Mouse (Mus musculus) cerebellum, adult 8-10 months (tissue): Measurements from ENCODE around the gene Eef1a1.

ENCODE experiments used
- DNase-seq: peaks from one replicate; pipeline ENCODE4 v3.0.0; 2022

Gene Eef1a1

GRCm38 (mm10) chr9:78475383-78475780 is 13.6 kb downstream of the Eef1a1 start:
- no peak for DNase-seq

GRCm38 (mm10) chr9:78474771-78475382 is 14.1 kb downstream of the Eef1a1 start:
- no peak for DNase-seq

DNA sequence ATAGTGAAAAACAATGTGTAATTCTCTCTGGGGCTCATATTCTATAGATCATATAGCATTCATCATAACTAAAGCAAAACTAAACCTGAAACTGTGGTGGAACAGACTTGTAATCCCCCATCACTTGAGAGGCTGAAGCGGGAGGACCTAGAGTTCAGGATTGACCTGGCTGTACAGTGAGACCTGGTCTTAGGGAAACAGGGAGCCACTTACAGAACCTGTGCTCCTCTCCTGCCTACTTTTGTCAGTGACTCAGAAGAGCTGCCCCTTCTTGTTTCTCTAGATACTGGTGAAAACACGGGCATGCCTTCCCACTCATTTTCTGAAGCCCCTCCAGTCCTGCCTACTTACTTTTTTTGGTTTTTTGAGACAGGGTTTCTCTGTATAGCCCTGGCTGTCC is 14.7 kb downstream of the Eef1a1 start:
- DNase-seq = no peak

GRCm38 (mm10) chr9:78473588-78473987 is 15.4 kb downstream of the Eef1a1 start:
- DNase-seq = no peak

- no peak for DNase-seq
Observed at GRCm38 (mm10) chr9:78465725-78466124, 23.2 kb downstream of the Eef1a1 start.

DNA sequence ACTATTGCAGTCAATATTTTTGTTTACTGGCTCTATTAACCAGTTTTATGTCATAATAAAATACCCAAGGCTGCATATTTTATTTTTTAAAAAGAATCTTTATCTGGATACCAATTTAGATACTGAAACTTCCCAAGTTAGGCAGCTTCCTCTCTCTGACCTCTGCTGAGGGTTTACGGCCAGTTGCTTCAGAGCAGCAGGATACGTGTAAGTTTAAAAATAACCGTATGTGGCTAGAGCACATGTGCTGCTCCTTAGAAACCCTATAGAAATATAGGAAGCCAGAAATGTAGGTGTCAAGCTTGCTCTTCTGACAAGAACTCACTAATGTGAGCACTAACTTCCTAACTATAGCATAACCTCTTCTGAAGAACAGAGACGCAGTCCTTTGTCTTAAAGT is 25.6 kb downstream of the Eef1a1 start:
- DNase-seq = no peak

GRCm38 (mm10) chr9:78457026-78457425 is 31.9 kb downstream of the Eef1a1 start:
- DNase-seq = no peak

GRCm38 (mm10) chr9:78451382-78451781 is 37.6 kb downstream of the Eef1a1 start:
- DNase-seq = no peak

GRCm38 (mm10) chr9:78450404-78450803 is 38.5 kb downstream of the Eef1a1 start:
- DNase-seq = no peak

GRCm38 (mm10) chr9:78447973-78448873 is 40.7 kb downstream of the Eef1a1 start, which contains the start of the genes Mto1 and Gm17324:
Gene Mto1 (plus strand): TSS chr9:78448208.
Gene Gm17324 (minus strand): TSS chr9:78448786.
- DNase-seq = peak; percentile 84

GRCm38 (mm10) chr9:78447606-78447972 is 41.4 kb downstream of the Eef1a1 start:
- no peak for DNase-seq

DNA sequence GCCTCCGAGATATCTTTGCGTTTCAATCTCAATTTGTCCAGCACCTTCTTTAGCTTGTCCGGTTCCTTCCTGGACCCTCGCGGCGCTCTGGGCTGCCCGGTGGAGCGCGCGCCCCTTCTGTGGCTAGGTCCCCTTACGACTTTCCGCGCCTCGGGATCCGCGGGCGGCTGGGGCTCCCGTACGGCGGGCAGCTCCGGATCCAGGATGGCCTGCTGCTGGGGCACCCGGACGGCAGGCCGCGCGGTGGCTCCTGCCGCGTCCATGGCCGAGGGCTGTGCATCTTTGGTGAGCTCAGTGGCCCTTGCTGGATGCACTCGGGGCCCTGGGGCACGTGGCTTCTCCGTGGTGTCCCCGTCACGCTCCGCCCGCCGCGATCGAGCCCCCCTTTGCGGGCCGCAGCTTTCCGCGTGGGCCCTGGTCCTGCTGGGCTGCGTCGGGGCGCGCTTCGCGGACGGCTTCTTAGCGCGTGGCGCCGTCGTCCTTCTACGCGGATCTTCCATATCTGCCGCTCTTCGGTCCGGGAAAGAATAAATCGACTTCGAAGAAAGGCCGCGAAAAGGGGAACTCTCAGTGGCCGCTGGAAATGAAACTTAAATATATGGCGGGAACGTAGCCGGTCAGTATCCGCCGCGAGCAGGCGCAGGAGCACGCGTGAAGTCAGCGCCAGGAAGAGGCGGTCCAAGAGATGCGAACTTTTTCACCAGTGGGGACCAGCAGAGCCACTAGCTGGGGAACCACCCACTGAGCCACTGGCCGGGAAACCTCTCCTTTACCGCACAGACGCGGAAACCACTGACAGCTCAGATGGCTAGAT is 46.2 kb downstream of the Eef1a1 start, which contains the start of gene Cgas:
Gene Cgas, minus strand, starts transcription at position 659 of the 814 bp plus-strand sequence.
- DNase-seq = no peak

DNA sequence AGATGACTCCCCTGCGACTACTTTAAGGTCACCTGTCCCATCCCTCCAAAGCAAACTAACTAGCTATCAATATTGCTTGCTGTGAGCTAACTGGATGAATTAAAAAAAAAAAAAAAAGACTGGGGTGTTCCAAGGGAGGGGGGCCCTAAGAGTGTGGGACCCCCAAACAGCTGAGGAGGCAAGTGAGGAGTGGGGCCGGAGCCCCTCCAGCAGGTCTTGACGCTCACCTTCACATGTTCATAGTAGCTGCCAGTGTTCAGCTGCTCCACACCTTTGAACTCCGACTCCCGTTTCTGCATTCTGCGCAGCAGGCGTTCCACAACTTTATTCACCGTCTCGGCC is 46.7 kb downstream of the Eef1a1 start:
- no peak for DNase-seq

DNA sequence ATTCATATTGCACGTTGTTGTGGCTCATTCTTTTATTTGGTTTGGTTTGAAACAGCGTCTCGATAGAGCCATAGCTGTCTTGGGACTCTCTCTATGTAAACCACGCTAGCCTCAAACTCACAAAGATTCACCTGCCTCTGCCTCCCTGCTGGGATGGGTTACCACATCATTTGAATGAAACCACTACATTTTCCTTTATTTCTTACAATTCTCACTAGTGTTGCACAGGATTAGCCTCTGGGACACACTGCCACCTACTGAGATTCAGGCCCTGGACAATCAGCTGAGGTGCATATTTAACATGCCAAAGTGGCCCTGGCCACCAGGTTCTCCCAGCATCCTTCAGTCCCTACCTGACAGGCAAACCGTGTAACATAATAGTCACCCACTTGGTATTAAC is 49.5 kb downstream of the Eef1a1 start:
- no peak for DNase-seq

DNA sequence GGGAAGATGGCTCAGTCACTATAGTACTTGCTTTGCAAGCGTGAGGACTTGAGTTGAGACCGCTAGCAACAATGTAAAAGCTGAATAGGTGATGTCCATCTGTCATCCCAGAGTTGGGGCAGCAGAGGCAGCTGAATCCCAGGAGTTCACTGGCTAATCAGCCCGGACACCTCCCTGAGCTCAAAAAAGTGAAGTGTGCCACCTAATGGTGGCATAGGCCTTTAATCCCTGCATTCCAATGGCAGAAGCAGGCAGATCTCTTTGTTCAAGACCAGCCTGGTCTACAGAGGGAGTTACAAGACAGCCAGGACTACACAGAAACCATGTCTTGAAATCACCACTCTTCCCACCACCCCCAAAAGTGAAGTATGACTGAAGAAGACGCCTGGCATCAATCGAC is 56.5 kb downstream of the Eef1a1 start:
- DNase-seq = no peak

DNA sequence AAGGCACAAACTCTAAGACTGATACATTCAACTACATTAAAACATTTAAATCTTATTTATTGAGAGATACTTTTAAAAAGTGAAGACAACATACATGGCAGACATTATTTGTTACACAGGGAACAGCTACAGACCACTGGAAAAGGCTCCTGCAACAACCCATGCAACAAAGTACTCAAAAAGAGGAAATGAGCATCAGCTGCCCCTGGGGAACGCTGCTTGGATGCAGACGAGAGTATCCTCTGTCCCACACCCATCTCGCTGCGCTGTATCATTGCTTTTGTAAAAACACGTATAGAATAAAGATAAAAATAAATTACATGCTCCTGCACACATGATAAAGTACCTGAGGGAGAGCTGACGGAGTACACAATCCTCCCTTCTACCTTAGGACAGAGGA is 58.5 kb downstream of the Eef1a1 start:
- no peak for DNase-seq

- DNase-seq = no peak
Observed at GRCm38 (mm10) chr9:78429551-78429950, 59.4 kb downstream of the Eef1a1 start.

DNA sequence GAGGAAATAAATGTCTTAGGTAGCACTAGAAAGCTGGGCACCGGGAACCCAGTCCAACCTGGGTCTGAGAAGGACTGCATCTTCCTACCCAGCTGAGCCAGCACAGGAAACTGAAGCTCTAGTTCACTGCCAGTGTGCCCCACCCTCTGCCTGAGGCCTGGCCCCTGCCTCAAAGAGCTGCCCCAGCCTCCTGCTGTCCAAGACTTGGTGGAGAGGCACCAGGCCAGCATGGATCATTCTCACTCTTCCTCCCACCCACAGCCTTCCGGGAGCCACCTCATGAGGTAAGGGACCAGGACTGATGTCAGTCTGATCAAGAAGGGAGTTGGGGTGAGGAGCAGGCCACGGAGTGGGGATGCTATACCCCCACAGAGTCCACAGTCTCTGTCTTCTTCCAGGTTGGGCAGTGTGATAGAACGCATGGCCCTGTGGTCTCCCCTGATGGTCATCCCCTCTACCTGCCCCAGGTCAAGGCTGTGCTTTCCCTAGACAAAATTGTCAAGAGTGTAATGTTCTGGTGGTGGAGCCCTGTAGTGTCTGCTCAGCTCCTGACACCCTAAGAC is 60.0 kb downstream of the Eef1a1 start:
- no peak for DNase-seq
